Mouse (Mus musculus): ENCODE measurements around the gene Plxnb1. TPM values are rescaled to one million over a fixed set of nuclear protein-coding genes. Genes with fewer than 3 reads are reported as not detected.
A peak's percentile ranks its signal among the peaks of the same experiment; 100 is the strongest.

Gene Plxnb1
- polyA plus RNA-seq, 1 experiment from 2014 or later, result 27.3 TPM

- Histone ChIP-seq H3K4me3 (ENCODE audit: low read depth, low read length) (no peak overlapping the region), H3K27me3 (ENCODE audit: control insufficient read depth, insufficient read depth, low read length) (no peaks in the 10 kb centered on the region), H3K27ac (ENCODE audit: low read depth, low read length) (no peak overlapping the region), H3K4me2 (ENCODE audit: low read depth, low read length, severe bottlenecking) (no peak overlapping the region), H3K9me3 (ENCODE audit: control insufficient read depth, low read length) (no peaks in the 10 kb centered on the region), H3K36me3 (ENCODE audit: control insufficient read depth, insufficient read depth, low read length) (peaks cover 46% of the 10 kb centered on the region), H3K4me1 (replicated peaks; ENCODE audit: control insufficient read depth, insufficient read depth, low read length) (no peaks in the 10 kb centered on the region), H3K9ac (ENCODE audit: low read length) (no peak overlapping the region)
- peak; percentile 43 for DNase-seq (ENCODE audit: low spot score)
- WGBS, result 95% methylated on average over 9 of the region's 9 CpGs
- ATAC-seq (replicated peaks; ENCODE audit: low FRiP score), result no peak
Observed at GRCm38 (mm10) chr9:109111591-109111990, 16.4 kb downstream of the Plxnb1 start.

GRCm38 (mm10) chr9:109113331-109113730 lies 18.1 kb downstream of the Plxnb1 start:
- peaks cover 50% of the 10 kb centered on the region for H3K36me3 ChIP-seq (ENCODE audit: control insufficient read depth, insufficient read depth, low read length)
- 92% methylated on average over 8 of the region's 8 CpGs for WGBS
- no peak overlapping the region for H3K27ac ChIP-seq (ENCODE audit: low read depth, low read length)
- H3K9me3 ChIP-seq (ENCODE audit: control insufficient read depth, low read length), result no peaks in the 10 kb centered on the region
- DNase-seq (ENCODE audit: low spot score), result peak; percentile 50
- H3K9ac ChIP-seq (ENCODE audit: low read length), result no peak overlapping the region
- ATAC-seq (replicated peaks; ENCODE audit: low FRiP score), result no peak
- H3K4me3 ChIP-seq (ENCODE audit: low read depth, low read length), result no peak overlapping the region
- no peaks in the 10 kb centered on the region for H3K27me3 ChIP-seq (ENCODE audit: control insufficient read depth, insufficient read depth, low read length)
- no peak overlapping the region for H3K4me2 ChIP-seq (ENCODE audit: low read depth, low read length, severe bottlenecking)
- H3K4me1 ChIP-seq (replicated peaks; ENCODE audit: control insufficient read depth, insufficient read depth, low read length), result no peaks in the 10 kb centered on the region

- ATAC-seq (replicated peaks; ENCODE audit: low FRiP score), result no peak
- 95% methylated on average over 11 of the region's 11 CpGs for WGBS
- no peak overlapping the region for H3K4me3 ChIP-seq (ENCODE audit: low read depth, low read length)
- H3K4me2 ChIP-seq (ENCODE audit: low read depth, low read length, severe bottlenecking), result no peak overlapping the region
- peak; percentile 43 for DNase-seq (ENCODE audit: low spot score)
- no peaks in the 10 kb centered on the region for H3K9me3 ChIP-seq (ENCODE audit: control insufficient read depth, low read length)
- H3K4me1 ChIP-seq (replicated peaks; ENCODE audit: control insufficient read depth, insufficient read depth, low read length), result no peaks in the 10 kb centered on the region
- no peak overlapping the region for H3K9ac ChIP-seq (ENCODE audit: low read length)
- peaks cover 48% of the 10 kb centered on the region for H3K36me3 ChIP-seq (ENCODE audit: control insufficient read depth, insufficient read depth, low read length)
- no peak overlapping the region for H3K27ac ChIP-seq (ENCODE audit: low read depth, low read length)
- no peaks in the 10 kb centered on the region for H3K27me3 ChIP-seq (ENCODE audit: control insufficient read depth, insufficient read depth, low read length)
Observed at GRCm38 (mm10) chr9:109114276-109114675, 19.1 kb downstream of the Plxnb1 start.

GRCm38 (mm10) chr9:109114871-109115270 lies 19.7 kb downstream of the Plxnb1 start:
- H3K9ac ChIP-seq (ENCODE audit: low read length), result no peak overlapping the region
- no peak overlapping the region for H3K4me2 ChIP-seq (ENCODE audit: low read depth, low read length, severe bottlenecking)
- peaks cover 43% of the 10 kb centered on the region for H3K36me3 ChIP-seq (ENCODE audit: control insufficient read depth, insufficient read depth, low read length)
- ATAC-seq (replicated peaks; ENCODE audit: low FRiP score) (no peak), DNase-seq (ENCODE audit: low spot score) (no peak)
- H3K27me3 ChIP-seq (ENCODE audit: control insufficient read depth, insufficient read depth, low read length), result no peaks in the 10 kb centered on the region
- WGBS, result 89% methylated on average over 7 of the region's 7 CpGs
- H3K4me3 ChIP-seq (ENCODE audit: low read depth, low read length), result no peak overlapping the region
- H3K4me1 ChIP-seq (replicated peaks; ENCODE audit: control insufficient read depth, insufficient read depth, low read length), result no peaks in the 10 kb centered on the region
- no peaks in the 10 kb centered on the region for H3K9me3 ChIP-seq (ENCODE audit: control insufficient read depth, low read length)
- H3K27ac ChIP-seq (ENCODE audit: low read depth, low read length), result no peak overlapping the region

- no peak for ATAC-seq (replicated peaks; ENCODE audit: low FRiP score)
- DNase-seq (ENCODE audit: low spot score), result no peak
- Histone ChIP-seq H3K4me2 (ENCODE audit: low read depth, low read length, severe bottlenecking) (no peak overlapping the region), H3K9me3 (ENCODE audit: control insufficient read depth, low read length) (no peaks in the 10 kb centered on the region), H3K4me1 (replicated peaks; ENCODE audit: control insufficient read depth, insufficient read depth, low read length) (no peaks in the 10 kb centered on the region), H3K27ac (ENCODE audit: low read depth, low read length) (no peak overlapping the region), H3K4me3 (ENCODE audit: low read depth, low read length) (no peak overlapping the region), H3K9ac (ENCODE audit: low read length) (no peak overlapping the region), H3K27me3 (ENCODE audit: control insufficient read depth, insufficient read depth, low read length) (no peaks in the 10 kb centered on the region), H3K36me3 (ENCODE audit: control insufficient read depth, insufficient read depth, low read length) (peaks cover 43% of the 10 kb centered on the region)
- 95% methylated on average over 10 of the region's 10 CpGs for WGBS
Observed at GRCm38 (mm10) chr9:109116205-109116604, 21.0 kb downstream of the Plxnb1 start.

GRCm38 (mm10) chr9:109118106-109118505 lies 22.9 kb downstream of the Plxnb1 start:
- Histone ChIP-seq H3K27ac (ENCODE audit: low read depth, low read length) (no peak overlapping the region), H3K4me3 (ENCODE audit: low read depth, low read length) (no peak overlapping the region), H3K27me3 (ENCODE audit: control insufficient read depth, insufficient read depth, low read length) (no peaks in the 10 kb centered on the region), H3K9me3 (ENCODE audit: control insufficient read depth, low read length) (no peaks in the 10 kb centered on the region), H3K9ac (ENCODE audit: low read length) (no peak overlapping the region), H3K4me1 (replicated peaks; ENCODE audit: control insufficient read depth, insufficient read depth, low read length) (no peaks in the 10 kb centered on the region), H3K36me3 (ENCODE audit: control insufficient read depth, insufficient read depth, low read length) (peaks cover 39% of the 10 kb centered on the region), H3K4me2 (ENCODE audit: low read depth, low read length, severe bottlenecking) (no peak overlapping the region)
- 86% methylated on average over 4 of the region's 4 CpGs for WGBS
- no peak for ATAC-seq (replicated peaks; ENCODE audit: low FRiP score)
- DNase-seq (ENCODE audit: low spot score), result no peak

- ATAC-seq (replicated peaks; ENCODE audit: low FRiP score), result no peak
- no peak for DNase-seq (ENCODE audit: low spot score)
- no peaks in the 10 kb centered on the region for H3K27me3 ChIP-seq (ENCODE audit: control insufficient read depth, insufficient read depth, low read length)
- H3K4me1 ChIP-seq (replicated peaks; ENCODE audit: control insufficient read depth, insufficient read depth, low read length), result no peaks in the 10 kb centered on the region
- H3K4me2 ChIP-seq (ENCODE audit: low read depth, low read length, severe bottlenecking), result no peak overlapping the region
- H3K9me3 ChIP-seq (ENCODE audit: control insufficient read depth, low read length), result no peaks in the 10 kb centered on the region
- H3K9ac ChIP-seq (ENCODE audit: low read length), result no peak overlapping the region
- no peak overlapping the region for H3K27ac ChIP-seq (ENCODE audit: low read depth, low read length)
- 95% methylated on average over 9 of the region's 9 CpGs for WGBS
- H3K36me3 ChIP-seq (ENCODE audit: control insufficient read depth, insufficient read depth, low read length), result peaks cover 33% of the 10 kb centered on the region
- no peak overlapping the region for H3K4me3 ChIP-seq (ENCODE audit: low read depth, low read length)
Observed at GRCm38 (mm10) chr9:109119571-109119970, 24.4 kb downstream of the Plxnb1 start.

GRCm38 (mm10) chr9:109120956-109121355 lies 25.8 kb downstream of the Plxnb1 start:
- no peak for DNase-seq (ENCODE audit: low spot score)
- H3K27ac ChIP-seq (ENCODE audit: low read depth, low read length), result no peak overlapping the region
- H3K4me2 ChIP-seq (ENCODE audit: low read depth, low read length, severe bottlenecking), result no peak overlapping the region
- no peaks in the 10 kb centered on the region for H3K4me1 ChIP-seq (replicated peaks; ENCODE audit: control insufficient read depth, insufficient read depth, low read length)
- peaks cover 21% of the 10 kb centered on the region for H3K36me3 ChIP-seq (ENCODE audit: control insufficient read depth, insufficient read depth, low read length)
- no peak overlapping the region for H3K9ac ChIP-seq (ENCODE audit: low read length)
- no peaks in the 10 kb centered on the region for H3K27me3 ChIP-seq (ENCODE audit: control insufficient read depth, insufficient read depth, low read length)
- no peaks in the 10 kb centered on the region for H3K9me3 ChIP-seq (ENCODE audit: control insufficient read depth, low read length)
- WGBS, result 89% methylated on average over 6 of the region's 6 CpGs
- no peak for ATAC-seq (replicated peaks; ENCODE audit: low FRiP score)
- H3K4me3 ChIP-seq (ENCODE audit: low read depth, low read length), result no peak overlapping the region

GRCm38 (mm10) chr9:109122553-109123085 lies 27.4 kb downstream of the Plxnb1 start:
- no peaks in the 10 kb centered on the region for H3K27me3 ChIP-seq (ENCODE audit: control insufficient read depth, insufficient read depth, low read length)
- H3K9ac ChIP-seq (ENCODE audit: low read length), result no peak overlapping the region
- H3K27ac ChIP-seq (ENCODE audit: low read depth, low read length), result no peak overlapping the region
- H3K9me3 ChIP-seq (ENCODE audit: control insufficient read depth, low read length), result no peaks in the 10 kb centered on the region
- no peak overlapping the region for H3K4me3 ChIP-seq (ENCODE audit: low read depth, low read length)
- H3K36me3 ChIP-seq (ENCODE audit: control insufficient read depth, insufficient read depth, low read length), result peaks cover 10% of the 10 kb centered on the region; the same call in 1 of the 2 replicates
- 48% methylated on average over 2 of the region's 2 CpGs for WGBS
- ATAC-seq (replicated peaks; ENCODE audit: low FRiP score), result no peak; the same call in 1 of the 2 replicates
- no peak overlapping the region for H3K4me2 ChIP-seq (ENCODE audit: low read depth, low read length, severe bottlenecking)
- H3K4me1 ChIP-seq (replicated peaks; ENCODE audit: control insufficient read depth, insufficient read depth, low read length), result no peaks in the 10 kb centered on the region
- peak; percentile 52 for DNase-seq (ENCODE audit: low spot score)

Data from forebrain, embryonic 11.5 days (tissue).